In the genomic region with DNA sequence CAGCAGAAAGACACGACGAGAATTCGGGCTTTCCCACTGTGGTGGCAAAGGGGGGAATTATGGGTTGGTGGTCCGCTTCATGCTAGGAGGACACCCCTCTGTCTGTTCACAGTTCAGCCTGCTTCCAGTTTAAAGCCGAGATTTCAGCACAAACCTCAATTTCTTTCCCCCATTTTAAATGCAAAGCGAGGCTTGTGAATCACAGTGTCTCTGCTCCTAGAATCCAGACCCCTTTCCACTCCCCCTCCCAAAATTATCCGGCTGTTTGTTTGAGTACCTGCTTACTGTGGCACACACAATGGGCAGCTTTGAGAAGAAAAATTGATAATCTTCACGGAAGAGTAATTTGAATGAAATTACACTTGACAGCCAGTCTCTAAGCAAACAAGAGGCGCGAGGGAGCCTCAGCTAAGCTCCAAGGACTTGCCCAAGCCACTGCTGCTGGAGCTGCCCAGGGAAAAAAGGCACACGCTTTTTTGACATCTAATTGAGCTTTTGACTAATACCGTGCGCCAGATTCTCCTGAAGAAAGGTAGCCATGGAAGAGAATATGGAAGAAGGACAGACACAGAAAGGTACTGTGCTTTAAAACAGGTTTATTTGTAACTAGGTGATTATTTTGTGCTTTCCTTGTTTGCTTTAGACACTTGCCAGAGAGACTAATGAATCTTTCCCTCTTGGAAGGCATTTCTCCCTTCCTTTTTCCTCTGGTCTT, we compare ENCODE assay signal across 10 mouse cellular contexts. TPM values are rescaled to one million over a fixed set of nuclear protein-coding genes. Genes with fewer than 3 reads are reported as not detected.
DNase-seq lines count a peak whose midpoint lies in the region; ATAC-seq lines count a peak whose summit lies in the region.
"Had no signal": no experiment of that assay in that cellular context is flagged by ENCODE, and none has a peak within 500 bp of the region (broad histone marks: within the 10 kb centered on the region; RNA-seq: fewer than 3 reads in every experiment).

TSS of gene Gpm6a (plus strand) at position 103 of the 715 bp plus-strand sequence.

- H3K4me3 ChIP-seq in heart, embryonic 14.5 days (ENCODE audit: control insufficient read depth in 1 of 2, insufficient read depth in 1 of 2, low read depth in 1 of 2, low read length in 2 of 2): peak within 1 kb of the TSS in 1 of 2 experiments; percentile 12; a peak in 2 of 4 replicates
- peak within 1 kb of the TSS; percentile 45 for H3K4me3 ChIP-seq in hindbrain, embryonic 10.5 days
- no peak within 1 kb of the TSS for H3K4me3 ChIP-seq in limb, embryonic 12.5 days (replicated peaks)
- H3K4me3 ChIP-seq: myocyte had no signal

- DNase-seq in heart, postnatal 36 days: no peak
- peak; percentile 25 for DNase-seq in embryo, embryonic 9.5 days (ENCODE audit: extremely low spot score)
- DNase-seq in hindbrain, embryonic 10.5 days (ENCODE audit: low spot score): peak; percentile 33
- peak; percentile 57 for DNase-seq in right cerebral cortex, postnatal 4 days
- DNase-seq in gastrocnemius, postnatal 36 days: no peak
- no peak for DNase-seq in adrenal gland, adult (ENCODE audit: inconsistent age in 2 of 2, low spot score in 1 of 2)

- intact Hi-C loops in heart, postnatal 36 days (cut with DNase I): no loop called here
- intact Hi-C loops in gastrocnemius, postnatal 36 days (cut with DNase I): no loop called here

- 0 out of 2 replicates have a peak within 1 kb of the TSS, but pooled peaks have one; percentile 40 for H3K9ac ChIP-seq in heart, embryonic 14.5 days (ENCODE audit: low read length)
- H3K9ac ChIP-seq in limb, embryonic 12.5 days (replicated peaks): no peak within 1 kb of the TSS

- H3K27me3 ChIP-seq in heart, embryonic 14.5 days (ENCODE audit: control insufficient read depth, insufficient read depth, low read length): no peaks in the 10 kb centered on the region
- no peaks in the 10 kb centered on the region for H3K27me3 ChIP-seq in hindbrain, embryonic 10.5 days (ENCODE audit: insufficient read depth, poor library complexity, severe bottlenecking)
- H3K27me3 ChIP-seq in limb, embryonic 12.5 days: no peaks in the 10 kb centered on the region

- H3K4me2 ChIP-seq in heart, embryonic 14.5 days (ENCODE audit: low read length): peak within 1 kb of the TSS; percentile 47
- H3K4me2 ChIP-seq in limb, embryonic 12.5 days: peak within 1 kb of the TSS; percentile 17

- H3K9me3 ChIP-seq in heart, embryonic 14.5 days (ENCODE audit: control insufficient read depth, low read length): no peaks in the 10 kb centered on the region
- no peaks in the 10 kb centered on the region for H3K9me3 ChIP-seq in hindbrain, embryonic 10.5 days
- no peaks in the 10 kb centered on the region for H3K9me3 ChIP-seq in limb, embryonic 12.5 days

- no peaks in the 10 kb centered on the region for H3K36me3 ChIP-seq in heart, embryonic 14.5 days (ENCODE audit: control insufficient read depth, insufficient read depth, low read length)
- no peaks in the 10 kb centered on the region for H3K36me3 ChIP-seq in hindbrain, embryonic 10.5 days
- H3K36me3 ChIP-seq in limb, embryonic 12.5 days: no peaks in the 10 kb centered on the region

- peaks cover 0 to 2% of the 10 kb centered on the region in 2 experiments; a peak in 1 of 4 replicates for H3K4me1 ChIP-seq in heart, embryonic 14.5 days (ENCODE audit: control insufficient read depth in 2 of 2, insufficient read depth in 2 of 2, low read length in 2 of 2)
- H3K4me1 ChIP-seq in hindbrain, embryonic 10.5 days (replicated peaks): peaks cover 5% of the 10 kb centered on the region; the same call in 1 of the 2 replicates
- no peaks in the 10 kb centered on the region for H3K4me1 ChIP-seq in limb, embryonic 12.5 days (replicated peaks)

- no peak within 1 kb of the TSS for H3K27ac ChIP-seq in heart, embryonic 14.5 days (replicated peaks in 1 of 2; ENCODE audit: control insufficient read depth in 1 of 2, insufficient read depth in 1 of 2, low read depth in 2 of 2, low read length in 2 of 2)
- peak within 1 kb of the TSS; percentile 82 for H3K27ac ChIP-seq in hindbrain, embryonic 10.5 days
- no peak within 1 kb of the TSS for H3K27ac ChIP-seq in limb, embryonic 12.5 days

- WGBS in heart, embryonic 14.5 days: 37% methylated on average over 13 of the region's 13 CpGs
- 19% methylated on average over 13 of the region's 13 CpGs for WGBS in hindbrain, embryonic 10.5 days
- 43% methylated on average over 13 of the region's 13 CpGs for WGBS in limb, embryonic 12.5 days

- no peak for ATAC-seq in heart, embryonic 14.5 days (ENCODE audit: insufficient number of reproducible peaks, insufficient read depth, low FRiP score, low read depth)
- ATAC-seq in limb, embryonic 12.5 days (ENCODE audit: insufficient number of reproducible peaks, insufficient read depth, low FRiP score, low TSS enrichment, low read depth): no peak

RNA-seq across cellular contexts. Expression of gene Gpm6a, which starts in this region (rescaled TPM):
- polyA plus RNA-seq in heart, embryonic 14.5 days (2014; fragmentation: Nextera tagmentation; extraction: Ambion mirVana): 24.5 and 24.8 TPM in 2 replicates
- total RNA-seq in heart, postnatal 36 days (2021): 10 to 100 TPM in 1 of 2 experiments, 1 to 10 TPM in 1; 9.4 to 14.5 TPM
- polyA plus RNA-seq in hindbrain, embryonic 10.5 days (2016; fragmentation: Nextera tagmentation; extraction: Ambion mirVana): 23.5 and 46.2 TPM in 2 replicates
- 5.4 and 5.8 TPM in 2 replicates for polyA plus RNA-seq in limb, embryonic 12.5 days (2016; fragmentation: Nextera tagmentation; extraction: Ambion mirVana)
- total RNA-seq in gastrocnemius, postnatal 36 days (2021): under 1 TPM; 0.31 to 0.39 TPM
- total RNA-seq: common myeloid progenitor, adult 5-6 weeks had no signal
- polyA plus RNA-seq: myocyte had no signal

Comparison
In these comparisons a context has a peak if more than half of its experiments do, and no peak if none do; other contexts are left out.
1. RNA of gene Gpm6a (total RNA-seq): 9.4 to 14.5 TPM in heart, postnatal 36 days; 0.31 to 0.39 TPM in gastrocnemius, postnatal 36 days; every median in the first group is over 4 times any median in the second.
2. DNase-seq: peak in embryo, embryonic 9.5 days (single experiment), hindbrain, embryonic 10.5 days (single experiment) and right cerebral cortex, postnatal 4 days (single experiment); none in heart, postnatal 36 days (0 of 2), gastrocnemius, postnatal 36 days (0 of 2) and adrenal gland, adult (0 of 2).